Comparison of ENCODE assay signal across 8 mouse cellular contexts in genomic region chr6:106645496-106646211, GRCm38 (mm10).
DNase-seq lines count a peak whose midpoint lies in the region; ATAC-seq lines count a peak whose summit lies in the region.

No protein-coding gene starts in this region.

- no peak overlapping the region for H3K27ac ChIP-seq in forebrain, embryonic 16.5 days (ENCODE audit: low read length)
- H3K27ac ChIP-seq in kidney, embryonic 14.5 days (ENCODE audit: low read depth, low read length) = no peak overlapping the region
- no peak overlapping the region for H3K27ac ChIP-seq in limb, embryonic 10.5 days

- ATAC-seq in cerebellum, adult (ENCODE audit: insufficient number of reproducible peaks, low FRiP score, low TSS enrichment) = peak; percentile 83
- ATAC-seq in forebrain, embryonic 16.5 days = peak; percentile 98
- peak; percentile 89; the same call in 1 of the 2 replicates for ATAC-seq in kidney, embryonic 14.5 days (ENCODE audit: low FRiP score, low TSS enrichment)
- no peak for ATAC-seq in erythroblast, adult 5-6 weeks (replicated peaks; ENCODE audit: low FRiP score, poor library complexity, severe bottlenecking)

- no peaks in the 10 kb centered on the region for H3K27me3 ChIP-seq in forebrain, embryonic 16.5 days (replicated peaks; ENCODE audit: control insufficient read depth, insufficient read depth, low read length)
- no peaks in the 10 kb centered on the region for H3K27me3 ChIP-seq in kidney, embryonic 14.5 days (ENCODE audit: control insufficient read depth, insufficient read depth, low read length)
- H3K27me3 ChIP-seq in limb, embryonic 10.5 days (ENCODE audit: low read depth, poor library complexity, severe bottlenecking) = no peaks in the 10 kb centered on the region

- no peaks in the 10 kb centered on the region for H3K9me3 ChIP-seq in forebrain, embryonic 16.5 days (ENCODE audit: control insufficient read depth, low read length)
- H3K9me3 ChIP-seq in kidney, embryonic 14.5 days (ENCODE audit: control insufficient read depth, low read length) = no peaks in the 10 kb centered on the region
- H3K9me3 ChIP-seq in limb, embryonic 10.5 days (replicated peaks) = no peaks in the 10 kb centered on the region

- intact Hi-C loops in gastrocnemius, postnatal 14 days (cut with DNase I; ENCODE audit: low total_unique reads) = no loop called here

- 0 out of 2 replicates have a peak, but pooled peaks cover 2% of the 10 kb centered on the region for H3K4me1 ChIP-seq in forebrain, embryonic 16.5 days (replicated peaks; ENCODE audit: control insufficient read depth, insufficient read depth, low read length)
- H3K4me1 ChIP-seq in kidney, embryonic 14.5 days (ENCODE audit: control insufficient read depth, insufficient read depth, low read length) = no peaks in the 10 kb centered on the region
- H3K4me1 ChIP-seq in limb, embryonic 10.5 days = no peaks in the 10 kb centered on the region

- 41% methylated on average over 5 of the region's 5 CpGs for WGBS in forebrain, embryonic 16.5 days
- 28% methylated on average over 5 of the region's 5 CpGs for WGBS in kidney, embryonic 14.5 days
- 51% methylated on average over 5 of the region's 5 CpGs for WGBS in limb, embryonic 10.5 days

- H3K4me3 ChIP-seq in forebrain, embryonic 16.5 days (replicated peaks; ENCODE audit: low read length) = no peak overlapping the region
- H3K4me3 ChIP-seq in kidney, embryonic 14.5 days (ENCODE audit: low read length) = no peak overlapping the region
- H3K4me3 ChIP-seq in limb, embryonic 10.5 days = no peak overlapping the region

- no peak overlapping the region for H3K9ac ChIP-seq in forebrain, embryonic 16.5 days (replicated peaks; ENCODE audit: low read depth, low read length)
- no peak overlapping the region for H3K9ac ChIP-seq in kidney, embryonic 14.5 days (ENCODE audit: low read depth, low read length)

- no peak overlapping the region for H3K4me2 ChIP-seq in forebrain, embryonic 16.5 days (ENCODE audit: low read length)
- no peak overlapping the region for H3K4me2 ChIP-seq in kidney, embryonic 14.5 days (replicated peaks; ENCODE audit: low read depth, low read length)

- DNase-seq in gastrocnemius, adult 18-20 months (ENCODE audit: low spot score) = peak; percentile 1
- DNase-seq in gastrocnemius, postnatal 14 days = no peak
- peak; percentile 35 for DNase-seq in limb, embryonic 10.5 days (ENCODE audit: low spot score)
- peak; percentile 74 for DNase-seq in retina, postnatal 1 day

- H3K36me3 ChIP-seq in forebrain, embryonic 16.5 days (ENCODE audit: control insufficient read depth, insufficient read depth) = no peaks in the 10 kb centered on the region
- no peaks in the 10 kb centered on the region for H3K36me3 ChIP-seq in kidney, embryonic 14.5 days (ENCODE audit: control insufficient read depth, insufficient read depth, low read length)
- H3K36me3 ChIP-seq in limb, embryonic 10.5 days = no peaks in the 10 kb centered on the region
